Mouse (Mus musculus) midbrain, embryonic 14.5 days (tissue): ENCODE data around the gene Egfr. TPM values are rescaled to one million over a fixed set of nuclear protein-coding genes. Genes with fewer than 3 reads are reported as not detected.

Source experiments
- ATAC-seq: fragments of 200-750 bp; cut with Nextera tagmentation; 2 replicates; pipeline ENCODE4 v1.8.0; 2017; ENCODE audit warnings: moderate number of reproducible peaks, moderate library complexity; ENCODE audit not compliant: low FRiP score, low TSS enrichment
- DNase-seq: peaks from one replicate; pipeline ENCODE4 v3.0.0-alpha.2; 2015
- H3K27ac ChIP-seq: fragments of 300-500 bp; sonication (generic); replicated peaks from 2 replicates; pipeline ENCODE4 v1.5.1; 2014; ENCODE audit warnings: mild to moderate bottlenecking, low read depth, low read length, moderate library complexity
- H3K27me3 ChIP-seq: fragments of 300-500 bp; sonication (generic); 2 replicates; pipeline ENCODE4 v1.6.1; 2014; ENCODE audit warnings: low read length, control low read depth, mixed read lengths; ENCODE audit not compliant: control insufficient read depth, insufficient read depth
- H3K36me3 ChIP-seq: fragments of 300-500 bp; sonication (generic); 2 replicates; pipeline ENCODE4 v1.6.1; 2014; ENCODE audit warnings: low read length, control low read depth; ENCODE audit not compliant: control insufficient read depth, insufficient read depth
- H3K4me1 ChIP-seq: fragments of 300-500 bp; sonication (generic); 2 replicates; pipeline ENCODE4 v1.6.1; 2014; ENCODE audit warnings: mild to moderate bottlenecking, antibody characterized with exemption, low read length, control low read depth; ENCODE audit not compliant: control insufficient read depth, insufficient read depth
- H3K4me2 ChIP-seq: fragments of 300-500 bp; sonication (generic); 2 replicates; pipeline ENCODE4 v1.6.1; 2014; ENCODE audit warnings: mild to moderate bottlenecking, low read length, moderate library complexity
- H3K4me3 ChIP-seq: fragments of 300-500 bp; sonication (generic); replicated peaks from 2 replicates; pipeline ENCODE4 v1.5.1; 2014; ENCODE audit warnings: low read depth, low read length
- H3K9ac ChIP-seq: fragments of 300-500 bp; sonication (generic); replicated peaks from 2 replicates; pipeline ENCODE4 v1.6.1; 2014; ENCODE audit warnings: mild to moderate bottlenecking, low read length, moderate library complexity
- H3K9me3 ChIP-seq: fragments of 300-500 bp; sonication (generic); 2 replicates; pipeline ENCODE4 v1.6.1; 2016; ENCODE audit warnings: low read length, control low read depth, mixed read lengths; ENCODE audit not compliant: control insufficient read depth
- WGBS: fragments of 180-500 bp; shearing (Covaris S2); extraction: QIAGEN DNeasy Blood & Tissue Kit; methylation state at CpG from one replicate; pipeline ENCODE4 v1.1.7; 2014; 5-methylcytosine and 5-hydroxymethylcytosine counted together
- polyA plus RNA-seq: library from polyadenylated mRNA; unstranded; fragments of >200 nt; fragmentation: Nextera tagmentation; extraction: Ambion mirVana; gene quantifications from 2 replicates; pipeline ENCODE4 v1.2.1, GENCODE M21; 2014

Gene Egfr
- polyA plus RNA-seq, 1 experiment from 2014 or later: 4.2 TPM

DNA sequence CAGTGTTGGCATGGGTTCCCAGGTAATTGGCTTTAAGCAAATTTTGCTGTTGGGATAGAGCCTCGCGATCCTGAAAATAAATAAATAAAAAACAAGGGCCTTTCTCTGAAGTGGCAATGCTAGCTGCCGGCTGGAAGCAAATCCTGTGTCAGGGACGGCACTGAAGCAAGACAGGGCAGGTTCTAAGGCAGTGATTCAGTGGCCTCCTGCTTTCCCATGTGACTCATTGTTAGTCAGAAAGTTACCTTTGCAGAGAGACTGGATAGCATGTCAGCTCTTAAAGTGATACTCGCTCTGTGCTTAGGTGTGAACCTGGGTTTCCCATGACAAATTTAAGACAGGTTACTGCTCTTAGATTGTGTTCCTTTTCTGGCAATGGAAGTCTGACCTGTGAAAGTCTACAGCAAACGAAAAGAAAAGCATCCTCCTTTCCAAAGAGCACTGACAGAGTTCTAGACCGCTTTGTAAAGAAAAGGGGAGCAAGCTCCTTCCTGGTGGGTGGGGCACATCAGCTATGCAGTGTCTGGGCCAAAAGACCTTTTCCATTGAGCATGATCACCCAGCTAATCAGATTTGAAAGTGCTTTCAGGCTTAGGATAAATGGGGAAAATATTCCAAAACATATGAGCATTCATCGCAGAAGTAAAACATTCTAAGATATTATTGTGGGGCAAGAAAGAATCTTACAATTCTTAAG, 78.7 kb downstream of the Egfr start:
- WGBS: 64% methylated on average over 8 of the region's 8 CpGs
- no peak overlapping the region for H3K27ac ChIP-seq
- no peak overlapping the region for H3K4me3 ChIP-seq
- H3K4me2 ChIP-seq: no peak overlapping the region
- no peaks in the 10 kb centered on the region for H3K36me3 ChIP-seq
- DNase-seq (no peak), ATAC-seq (no peak)
- H3K27me3 ChIP-seq: no peaks in the 10 kb centered on the region
- H3K4me1 ChIP-seq: no peaks in the 10 kb centered on the region
- H3K9me3 ChIP-seq: no peaks in the 10 kb centered on the region
- H3K9ac ChIP-seq: no peak overlapping the region

DNA sequence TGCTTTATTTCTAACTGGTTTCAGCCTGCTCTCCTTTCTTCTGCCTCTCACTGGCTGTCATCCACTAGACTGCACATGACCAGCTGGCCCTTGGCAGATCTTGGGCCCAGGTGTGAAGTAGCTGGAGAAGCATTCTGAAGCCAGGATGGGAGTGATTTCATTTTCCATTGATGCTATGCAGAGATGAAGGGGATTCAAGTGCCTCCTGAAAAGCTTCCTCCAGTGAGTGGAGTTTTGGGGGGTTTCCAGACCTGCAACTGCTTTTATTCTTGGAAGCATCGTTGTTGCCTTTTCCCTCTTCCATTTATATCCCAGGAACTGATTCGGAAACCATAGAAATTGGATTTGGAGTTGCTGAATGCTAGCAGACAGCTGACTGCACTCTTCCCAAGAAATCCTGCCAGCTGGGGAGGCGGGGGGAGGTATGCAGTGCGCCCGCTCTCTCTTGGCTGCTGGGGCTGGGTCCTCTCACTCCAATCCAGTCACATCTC, 80.0 kb downstream of the Egfr start:
- WGBS: 51% methylated on average over 5 of the region's 5 CpGs

GRCm38 (mm10) chr11:16838772-16839171, 86.8 kb downstream of the Egfr start:
- 88% methylated on average over 3 of the region's 3 CpGs for WGBS
- Histone ChIP-seq H3K4me3 (no peak overlapping the region), H3K4me1 (no peaks in the 10 kb centered on the region), H3K27me3 (no peaks in the 10 kb centered on the region), H3K27ac (no peak overlapping the region), H3K9me3 (no peaks in the 10 kb centered on the region), H3K36me3 (no peaks in the 10 kb centered on the region), H3K9ac (no peak overlapping the region), H3K4me2 (no peak overlapping the region)
- DNase-seq (no peak), ATAC-seq (no peak)

More for the DNA sequence above, 80.0 kb downstream of the Egfr start:
- no peak for ATAC-seq
- Histone ChIP-seq H3K27me3 (no peaks in the 10 kb centered on the region), H3K4me1 (no peaks in the 10 kb centered on the region), H3K36me3 (no peaks in the 10 kb centered on the region), H3K4me3 (no peak overlapping the region), H3K27ac (no peak overlapping the region), H3K9ac (no peak overlapping the region), H3K9me3 (no peaks in the 10 kb centered on the region), H3K4me2 (no peak overlapping the region)
- DNase-seq: peak; percentile 39

GRCm38 (mm10) chr11:16842924-16843323, 90.9 kb downstream of the Egfr start:
- no peak for DNase-seq
- H3K36me3 ChIP-seq: no peaks in the 10 kb centered on the region
- no peaks in the 10 kb centered on the region for H3K9me3 ChIP-seq
- no peaks in the 10 kb centered on the region for H3K27me3 ChIP-seq
- ATAC-seq: no peak
- 93% methylated on average over 3 of the region's 3 CpGs for WGBS
- H3K27ac ChIP-seq: no peak overlapping the region
- no peak overlapping the region for H3K4me2 ChIP-seq
- no peak overlapping the region for H3K9ac ChIP-seq
- no peak overlapping the region for H3K4me3 ChIP-seq
- no peaks in the 10 kb centered on the region for H3K4me1 ChIP-seq

GRCm38 (mm10) chr11:16843889-16844568, 92.0 kb downstream of the Egfr start:
- H3K4me2 ChIP-seq: no peak overlapping the region
- DNase-seq (peak; percentile 11), ATAC-seq (no peak)
- H3K27ac ChIP-seq: no peak overlapping the region
- no peaks in the 10 kb centered on the region for H3K4me1 ChIP-seq
- H3K36me3 ChIP-seq: no peaks in the 10 kb centered on the region
- no peak overlapping the region for H3K4me3 ChIP-seq
- no peak overlapping the region for H3K9ac ChIP-seq
- no peaks in the 10 kb centered on the region for H3K9me3 ChIP-seq
- 82% methylated on average over 12 of the region's 12 CpGs for WGBS
- H3K27me3 ChIP-seq: no peaks in the 10 kb centered on the region

DNA sequence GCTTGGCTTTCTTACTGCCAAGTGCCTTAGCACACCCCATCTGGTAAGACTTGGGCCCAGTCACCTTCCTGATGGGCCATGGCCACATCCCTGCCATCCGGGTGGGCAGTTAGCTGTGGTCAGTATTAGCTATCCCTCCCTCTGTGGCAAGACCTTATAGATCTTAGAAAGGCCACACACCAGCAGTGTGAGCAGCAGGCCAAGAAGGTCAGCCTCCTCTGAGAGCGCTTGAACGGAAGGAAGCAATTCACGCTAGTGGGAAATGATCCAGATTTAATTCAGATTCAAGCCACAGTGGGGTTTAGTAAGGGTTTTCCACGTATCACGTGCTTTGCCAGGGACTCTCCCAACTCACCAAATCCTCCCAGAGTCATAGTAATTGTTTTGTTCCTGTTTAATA, 96.9 kb downstream of the Egfr start:
- ATAC-seq: no peak
- no peaks in the 10 kb centered on the region for H3K4me1 ChIP-seq
- no peak for DNase-seq
- H3K9me3 ChIP-seq: no peaks in the 10 kb centered on the region
- H3K36me3 ChIP-seq: no peaks in the 10 kb centered on the region
- H3K9ac ChIP-seq: no peak overlapping the region
- no peak overlapping the region for H3K27ac ChIP-seq
- H3K4me2 ChIP-seq: no peak overlapping the region
- no peak overlapping the region for H3K4me3 ChIP-seq
- no peaks in the 10 kb centered on the region for H3K27me3 ChIP-seq
- 57% methylated on average over 6 of the region's 6 CpGs for WGBS

DNA sequence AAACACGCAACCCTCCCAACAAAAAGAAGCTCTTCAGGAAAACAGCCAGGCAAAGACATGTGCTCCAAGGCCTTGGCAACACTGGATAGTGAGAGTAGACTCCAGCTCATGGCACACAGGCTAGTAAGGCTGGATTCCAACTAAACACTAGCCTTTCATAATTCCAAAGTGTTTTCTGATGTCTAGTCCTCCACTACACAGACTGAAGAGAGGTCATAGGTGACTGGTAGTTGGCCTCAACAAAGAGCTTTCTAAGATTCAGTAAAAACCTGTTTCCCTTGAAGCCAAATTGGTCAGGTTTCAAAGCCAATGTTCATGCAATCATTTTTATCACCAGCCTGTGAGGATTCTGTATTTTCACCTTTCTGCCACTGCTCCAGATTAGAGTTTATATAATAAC, 99.4 kb downstream of the Egfr start:
- Histone ChIP-seq H3K36me3 (no peaks in the 10 kb centered on the region), H3K9me3 (no peaks in the 10 kb centered on the region), H3K4me2 (no peak overlapping the region), H3K4me3 (no peak overlapping the region), H3K27ac (no peak overlapping the region), H3K4me1 (no peaks in the 10 kb centered on the region), H3K27me3 (no peaks in the 10 kb centered on the region), H3K9ac (no peak overlapping the region)
- no peak for DNase-seq
- no peak for ATAC-seq
- WGBS: 84% methylated on average over 1 of the region's 1 CpGs

GRCm38 (mm10) chr11:16854111-16854510, 102.1 kb downstream of the Egfr start:
- no peak overlapping the region for H3K4me3 ChIP-seq
- H3K4me1 ChIP-seq: no peaks in the 10 kb centered on the region
- H3K27me3 ChIP-seq: no peaks in the 10 kb centered on the region
- no peak overlapping the region for H3K27ac ChIP-seq
- no peaks in the 10 kb centered on the region for H3K36me3 ChIP-seq
- H3K9ac ChIP-seq: no peak overlapping the region
- no peak overlapping the region for H3K4me2 ChIP-seq
- 76% methylated on average over 2 of the region's 2 CpGs for WGBS
- ATAC-seq (no peak), DNase-seq (no peak)
- H3K9me3 ChIP-seq: no peaks in the 10 kb centered on the region

DNA sequence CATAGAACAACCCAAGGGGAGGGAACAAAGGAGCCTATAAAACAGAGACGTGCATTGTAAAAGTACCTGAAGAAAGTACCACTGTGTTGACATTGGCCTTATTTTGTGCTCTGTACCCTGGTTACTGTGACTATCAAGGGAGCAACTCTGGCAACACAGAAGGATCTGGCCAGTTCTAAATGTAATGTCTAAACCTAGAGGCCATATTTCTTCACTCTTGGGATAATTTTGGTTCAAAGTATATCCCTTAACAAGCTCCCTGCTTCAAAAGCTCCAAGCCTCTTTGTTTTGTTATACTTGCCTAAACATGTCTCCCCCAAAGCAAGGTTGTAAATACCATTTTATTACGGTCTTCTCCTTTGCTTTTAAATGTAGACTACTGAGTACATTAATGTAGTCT, 105.3 kb downstream of the Egfr start:
- Histone ChIP-seq H3K9ac (no peak overlapping the region), H3K27ac (no peak overlapping the region), H3K27me3 (no peaks in the 10 kb centered on the region), H3K4me3 (no peak overlapping the region), H3K9me3 (no peaks in the 10 kb centered on the region), H3K4me2 (no peak overlapping the region), H3K4me1 (no peaks in the 10 kb centered on the region), H3K36me3 (no peaks in the 10 kb centered on the region)
- DNase-seq (no peak), ATAC-seq (no peak)
- 92% methylated on average over 2 of the region's 2 CpGs for WGBS
